Mouse (Mus musculus) brain, embryonic 14.5 days (tissue): ENCODE measurements at regions not wholly inside any gene's neighbourhood (a gene's known extent, or its start where the extent isn't known, plus 50 kb on each side); places are given as distances from the start of the nearest gene placed in this dataset.

Source experiments
- DNase-seq: peaks from one replicate; pipeline ENCODE4 v3.0.0-alpha.2; 2011; ENCODE audit warnings: low read depth
- CTCF ChIP-seq: fragments of 200-500 bp; IDR thresholded peaks from 2 replicates; pipeline ENCODE4 v1.5.1; 2012; ENCODE audit warnings: inconsistent platforms, mild to moderate bottlenecking, moderate library complexity, borderline replicate concordance; ENCODE audit not compliant: insufficient read depth, insufficient read length; ENCODE audit errors: extremely low read depth
- POLR2A ChIP-seq: fragments of 200-500 bp; IDR thresholded peaks from 2 replicates; pipeline ENCODE4 v1.6.1; 2012; ENCODE audit warnings: mild to moderate bottlenecking, inconsistent platforms, borderline replicate concordance; ENCODE audit not compliant: poor library complexity, insufficient read depth, insufficient read length, severe bottlenecking; ENCODE audit errors: extremely low read depth

DNA sequence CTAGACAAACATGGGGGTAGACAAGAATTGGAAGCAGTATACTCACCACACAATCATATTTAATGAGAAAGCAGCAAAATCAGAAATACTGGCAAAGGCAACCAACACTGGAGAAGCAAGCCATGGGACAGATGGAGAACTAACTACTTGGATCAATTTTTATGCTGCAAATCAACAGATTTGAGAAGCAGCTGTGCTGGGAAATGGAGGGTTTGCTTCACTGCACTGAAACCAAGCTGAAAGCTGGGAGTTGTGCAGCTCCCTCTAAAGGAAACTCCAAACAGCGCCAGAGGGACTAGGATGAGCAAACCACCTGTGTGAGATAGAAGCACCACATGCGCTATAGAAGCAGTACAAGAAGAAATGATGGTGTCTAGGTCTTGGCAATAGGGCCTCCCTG, 1246.0 kb downstream of the Lrfn5 start:
- peak; percentile 83 for DNase-seq
- TF ChIP-seq CTCF = no peak
- TF ChIP-seq POLR2A = no peak

DNA sequence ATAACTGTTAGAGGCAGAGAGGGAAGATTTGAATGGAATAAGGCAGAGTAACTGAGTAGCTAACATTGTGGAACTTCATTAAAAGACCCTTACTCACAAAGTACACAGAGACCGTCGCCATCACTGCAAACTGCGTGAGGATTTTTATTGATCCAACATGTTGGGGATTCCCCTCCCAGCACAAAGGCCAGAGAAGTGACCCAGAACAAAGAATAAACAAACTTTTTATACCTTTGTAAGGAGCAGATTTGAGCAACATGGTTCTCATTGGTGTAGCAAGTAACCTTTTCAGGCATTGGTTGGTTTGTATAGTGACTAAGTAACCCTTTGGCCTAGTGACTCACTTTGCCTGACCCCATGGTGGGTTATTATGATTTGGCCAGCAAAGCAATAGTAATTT, 1246.9 kb downstream of the Lrfn5 start:
- DNase-seq = no peak
- TF ChIP-seq CTCF = no peak
- TF ChIP-seq POLR2A = no peak

DNA sequence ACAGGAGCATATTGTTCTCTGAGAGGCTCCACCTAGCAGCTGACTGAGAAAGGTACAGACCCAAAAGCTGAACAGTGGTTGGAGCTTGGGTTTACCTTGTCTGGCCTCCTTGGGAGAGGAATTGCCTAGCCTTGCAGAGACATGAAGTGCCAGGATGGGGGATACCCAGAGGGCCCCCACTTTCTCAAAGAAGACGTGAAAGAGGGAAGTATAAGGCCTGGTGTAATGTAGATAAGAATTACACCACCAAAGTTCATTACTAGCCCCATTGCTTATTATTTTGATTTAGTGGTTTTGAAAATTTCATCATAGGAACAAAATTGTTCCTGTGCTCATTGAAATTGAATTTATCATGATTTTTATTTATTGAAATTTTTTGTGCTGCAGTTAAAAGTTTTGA, 1253.0 kb downstream of the Lrfn5 start:
- DNase-seq = no peak
- TF ChIP-seq POLR2A (no peak), CTCF (no peak)

DNA sequence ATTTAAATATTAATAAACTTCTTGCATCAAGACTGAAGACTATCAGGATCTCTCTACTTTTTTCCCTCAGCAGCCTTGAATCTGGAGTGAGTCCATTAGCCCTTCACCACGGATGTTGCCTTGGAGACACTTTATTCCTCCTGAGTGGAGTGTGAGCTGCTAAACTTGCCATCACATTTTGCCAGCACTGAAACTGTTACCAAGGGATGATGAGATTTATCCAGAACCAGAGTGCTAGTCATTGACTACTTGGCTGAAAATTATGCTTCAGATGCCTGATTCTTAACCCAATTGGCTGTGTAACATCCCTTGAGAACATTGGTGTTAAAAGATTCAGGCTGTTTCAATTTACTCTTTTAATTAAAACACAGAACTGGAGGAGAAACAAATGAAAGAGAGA, 1289.8 kb downstream of the Lrfn5 start:
- TF ChIP-seq CTCF = no peak
- peak; percentile 57 for DNase-seq
